Mouse (Mus musculus): ENCODE measurements around the gene Bnc2.

The Bnc2 gene

GRCm38 (mm10) chr4:84321598-84321997, 353.5 kb downstream of the Bnc2 start:
- DNase-seq (ENCODE audit: low spot score in 2 of 2) = no peak

GRCm38 (mm10) chr4:84317421-84317820, 357.7 kb downstream of the Bnc2 start:
- DNase-seq (ENCODE audit: low spot score in 2 of 2) = no peak

DNA sequence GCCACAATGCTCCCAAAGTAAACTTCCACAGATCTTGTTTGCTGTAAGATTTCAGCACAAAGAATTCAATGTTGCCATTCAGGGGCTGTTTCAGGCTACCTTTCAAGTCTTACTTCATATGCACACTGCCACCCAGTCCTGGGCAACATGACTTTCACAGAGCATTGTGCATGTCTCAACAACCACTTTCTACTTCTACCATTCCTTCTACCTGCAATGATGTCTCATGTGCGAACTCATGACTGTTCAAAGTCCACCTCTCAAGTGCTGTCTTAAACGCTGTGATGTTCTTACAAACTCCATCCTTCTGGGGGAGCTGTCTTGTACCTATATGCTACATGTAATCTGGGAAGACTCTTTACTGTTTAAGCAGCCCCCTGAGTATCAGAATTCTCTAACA, 363.7 kb downstream of the Bnc2 start:
- no peak for DNase-seq (ENCODE audit: low spot score in 2 of 2)

GRCm38 (mm10) chr4:84310851-84311250, 364.2 kb downstream of the Bnc2 start:
- no peak for DNase-seq (ENCODE audit: low spot score in 2 of 2)

DNA sequence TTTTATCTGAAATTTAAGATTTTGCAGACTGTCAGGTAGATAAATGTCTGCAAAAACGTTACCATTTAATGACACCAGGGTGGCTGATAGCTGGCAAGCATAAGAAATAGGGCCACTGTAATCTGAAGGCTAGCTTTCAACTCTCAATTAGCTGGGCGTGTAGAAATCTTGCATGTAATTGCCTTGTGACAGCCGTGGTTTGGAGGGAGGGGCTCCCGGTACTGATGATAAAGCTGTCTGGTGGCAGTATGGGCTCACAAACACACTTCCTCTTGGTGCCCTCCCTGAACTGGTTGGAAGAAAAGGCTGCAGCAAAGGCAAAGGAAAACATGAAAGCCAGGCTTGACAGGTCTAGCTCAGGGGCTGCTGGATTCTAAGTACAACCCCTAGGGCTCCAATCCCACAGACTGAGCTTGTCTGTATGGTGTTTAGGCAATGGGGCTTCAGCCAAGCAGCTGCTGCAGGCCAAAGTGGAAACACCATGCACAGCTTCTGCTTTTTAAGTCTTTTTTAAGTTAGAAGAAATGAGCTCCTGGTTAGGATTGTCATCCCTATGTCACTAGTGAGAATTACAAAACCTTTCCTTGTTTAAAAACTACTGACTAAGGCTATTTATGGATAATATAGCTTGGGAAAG, 366.7 kb downstream of the Bnc2 start:
- no peak for DNase-seq (ENCODE audit: low spot score in 2 of 2)

DNA sequence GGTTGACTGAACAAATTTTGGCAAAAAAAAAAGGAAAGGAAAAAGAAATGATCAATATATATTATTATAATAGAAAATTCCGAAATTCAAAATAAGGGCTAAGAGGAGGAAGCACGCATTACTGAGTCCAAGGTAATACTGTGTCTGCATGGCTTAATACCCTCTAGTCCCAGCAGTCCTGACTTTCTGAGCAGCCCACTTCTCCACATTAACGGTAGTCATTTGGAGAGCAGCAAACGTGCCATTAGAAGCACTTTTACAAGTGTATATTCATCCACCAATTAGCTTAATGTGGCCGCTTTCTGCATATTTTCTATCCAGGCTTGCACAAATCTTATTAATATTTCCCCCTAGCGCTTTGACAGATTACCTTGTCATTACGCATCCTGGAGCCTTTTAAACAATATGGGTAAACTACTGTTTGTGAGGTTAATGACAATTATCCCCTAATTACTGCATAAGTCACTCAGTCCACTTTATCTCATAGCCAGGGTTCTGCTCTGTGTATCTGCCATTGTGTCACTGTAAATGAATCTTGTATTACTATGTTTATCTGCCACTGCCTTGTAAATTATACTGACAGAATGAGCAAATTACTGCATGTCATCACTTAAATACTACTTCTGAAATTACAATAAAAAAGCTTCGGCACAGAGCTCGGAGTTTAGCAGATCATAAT, 368.0 kb downstream of the Bnc2 start:
- no peak for DNase-seq (ENCODE audit: low spot score in 2 of 2)

GRCm38 (mm10) chr4:84302949-84303348, 372.1 kb downstream of the Bnc2 start:
- DNase-seq (ENCODE audit: low spot score in 2 of 2) = no peak

DNA sequence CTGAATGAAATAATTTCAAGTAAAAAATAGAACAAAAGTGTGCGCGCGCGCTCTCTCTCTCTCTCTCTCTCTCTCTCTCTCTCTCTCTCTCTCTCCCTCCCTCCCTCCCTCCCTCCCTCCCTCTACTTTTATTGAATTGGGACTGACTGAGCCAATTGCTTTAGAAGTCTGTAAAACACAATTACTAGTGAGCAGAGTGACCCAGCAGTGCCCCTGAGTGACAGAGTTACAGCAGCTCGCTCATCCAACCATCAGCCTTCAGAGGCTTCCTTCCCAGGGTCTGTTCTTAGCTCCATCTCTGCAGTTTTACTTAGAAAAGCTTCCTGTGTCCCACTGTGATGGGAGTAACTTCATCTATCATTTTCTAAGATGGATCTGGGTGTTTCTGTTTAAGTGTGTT, 389.9 kb downstream of the Bnc2 start:
- DNase-seq (ENCODE audit: low spot score in 2 of 2) = no peak

GRCm38 (mm10) chr4:84282651-84283050, 392.4 kb downstream of the Bnc2 start:
- DNase-seq (ENCODE audit: low spot score in 2 of 2) = no peak

- no peak for DNase-seq (ENCODE audit: low spot score in 2 of 2)
These were observed 396.9 kb downstream of the Bnc2 start for GRCm38 (mm10) chr4:84278156-84278555.

GRCm38 (mm10) chr4:84276081-84276480, 399.0 kb downstream of the Bnc2 start:
- no peak for DNase-seq (ENCODE audit: low spot score in 2 of 2)

DNA sequence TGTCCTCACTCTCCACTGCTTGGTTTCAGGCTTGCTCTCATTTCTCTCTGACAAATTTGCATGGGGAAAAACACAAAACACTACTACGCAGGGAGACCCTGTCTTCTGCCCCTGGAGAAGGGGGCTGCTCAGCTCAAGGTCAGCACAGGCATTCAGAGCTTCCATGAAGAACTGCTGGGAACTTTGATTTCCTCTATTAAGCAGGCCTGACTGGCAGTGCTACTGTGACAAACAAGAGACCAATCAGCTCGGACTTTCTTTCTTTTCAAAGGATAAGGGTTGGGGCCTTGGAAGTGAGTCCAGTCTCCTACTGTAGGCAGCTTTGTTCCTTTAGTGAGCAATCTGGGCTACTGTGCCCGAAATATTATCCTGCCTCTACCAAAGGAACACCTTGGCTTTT, 400.9 kb downstream of the Bnc2 start:
- no peak for DNase-seq (ENCODE audit: low spot score in 2 of 2)

GRCm38 (mm10) chr4:84272867-84273266, 402.2 kb downstream of the Bnc2 start:
- no peak for DNase-seq (ENCODE audit: low spot score in 2 of 2)

GRCm38 (mm10) chr4:84269845-84270244, 405.2 kb downstream of the Bnc2 start:
- no peak for DNase-seq (ENCODE audit: low spot score in 2 of 2)

DNA sequence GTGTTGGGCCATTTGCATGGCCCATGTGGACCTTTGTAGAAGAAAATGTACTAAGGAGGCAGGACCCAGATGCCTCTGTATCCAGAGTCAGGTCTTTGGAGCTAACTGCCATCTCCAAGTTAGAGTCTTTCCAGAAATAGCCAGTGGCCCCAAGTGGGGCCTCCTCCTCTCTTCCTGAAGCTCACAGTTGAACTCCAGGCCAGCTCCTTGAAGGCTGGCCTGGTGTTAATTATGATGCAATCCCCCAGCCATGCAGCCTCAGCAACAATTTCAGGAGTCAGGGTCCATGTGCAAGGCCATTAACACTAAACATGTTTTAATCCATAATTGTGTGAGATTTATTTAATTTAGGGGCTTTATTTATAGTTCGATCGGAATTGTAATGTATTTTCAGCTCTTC, 427.7 kb downstream of the Bnc2 start:
- no peak for DNase-seq (ENCODE audit: low spot score in 2 of 2)

GRCm38 (mm10) chr4:84232346-84232745, 442.7 kb downstream of the Bnc2 start:
- no peak for DNase-seq (ENCODE audit: low spot score in 2 of 2)

- no peak for DNase-seq (ENCODE audit: low spot score in 2 of 2)
These were observed 443.8 kb downstream of the Bnc2 start for GRCm38 (mm10) chr4:84231251-84231650.

GRCm38 (mm10) chr4:84229189-84229960, 445.7 kb downstream of the Bnc2 start:
- no peak for DNase-seq (ENCODE audit: low spot score in 2 of 2)

- no peak for DNase-seq (ENCODE audit: low spot score in 2 of 2)
These were observed 446.5 kb downstream of the Bnc2 start for GRCm38 (mm10) chr4:84228551-84228950.
